Mouse (Mus musculus) intestine, embryonic 14.5 days (tissue): ENCODE measurements at regions not wholly inside any gene's neighbourhood (a gene's known extent, or its start where the extent isn't known, plus 50 kb on each side); places are given as distances from the start of the nearest gene placed in this dataset.
"Not testable (repeated sequence)": the region's sequence is repeated elsewhere in the genome, so short reads cannot be mapped to it uniquely, and the experiment has no call there.

ENCODE experiments used
- ATAC-seq: fragments of 200-750 bp; cut with Nextera tagmentation; replicated peaks from 2 replicates; pipeline ENCODE4 v1.8.0; 2017; ENCODE audit warnings: low read depth, moderate number of reproducible peaks, moderate TSS enrichment, moderate library complexity; ENCODE audit not compliant: low FRiP score, low TSS enrichment
- DNase-seq: peaks from one replicate; pipeline ENCODE4 v3.0.0-alpha.2; 2018; ENCODE audit warnings: low spot score
- H3K27ac ChIP-seq: fragments of 300-500 bp; sonication (generic); 2 replicates; pipeline ENCODE4 v1.5.1; 2014; ENCODE audit warnings: low read depth, mild to moderate bottlenecking, control low read depth
- H3K27me3 ChIP-seq: fragments of 300-500 bp; sonication (generic); replicated peaks from 2 replicates; pipeline ENCODE4 v1.6.1; 2014; ENCODE audit warnings: low read length, control low read depth; ENCODE audit not compliant: control insufficient read depth, insufficient read depth
- H3K36me3 ChIP-seq: fragments of 300-500 bp; sonication (generic); 2 replicates; pipeline ENCODE4 v1.6.1; 2014; ENCODE audit warnings: low read length, control low read depth; ENCODE audit not compliant: control insufficient read depth, insufficient read depth
- H3K4me1 ChIP-seq: fragments of 300-500 bp; sonication (generic); replicated peaks from 2 replicates; pipeline ENCODE4 v1.6.1; 2014; ENCODE audit warnings: low read length, control low read depth, mixed read lengths; ENCODE audit not compliant: control insufficient read depth, insufficient read depth
- H3K4me2 ChIP-seq: fragments of 300-500 bp; sonication (generic); 2 replicates; pipeline ENCODE4 v1.6.1; 2014; ENCODE audit warnings: low read length
- H3K4me3 ChIP-seq: fragments of 300-500 bp; sonication (generic); 2 replicates; pipeline ENCODE4 v1.5.1; 2014; ENCODE audit warnings: low read depth, low read length, control low read depth, mixed read lengths
- H3K9ac ChIP-seq: fragments of 300-500 bp; sonication (generic); 2 replicates; pipeline ENCODE4 v1.6.1; 2014; ENCODE audit warnings: mild to moderate bottlenecking, low read length
- H3K9me3 ChIP-seq: fragments of 300-500 bp; sonication (generic); 2 replicates; pipeline ENCODE4 v1.6.1; 2016; ENCODE audit warnings: low read length, control low read depth; ENCODE audit not compliant: control insufficient read depth
- WGBS: fragments of 180-500 bp; shearing (Covaris S2); extraction: QIAGEN DNeasy Blood & Tissue Kit; methylation state at CpG from one replicate; pipeline ENCODE4 v1.1.7; 2014; 5-methylcytosine and 5-hydroxymethylcytosine counted together

DNA sequence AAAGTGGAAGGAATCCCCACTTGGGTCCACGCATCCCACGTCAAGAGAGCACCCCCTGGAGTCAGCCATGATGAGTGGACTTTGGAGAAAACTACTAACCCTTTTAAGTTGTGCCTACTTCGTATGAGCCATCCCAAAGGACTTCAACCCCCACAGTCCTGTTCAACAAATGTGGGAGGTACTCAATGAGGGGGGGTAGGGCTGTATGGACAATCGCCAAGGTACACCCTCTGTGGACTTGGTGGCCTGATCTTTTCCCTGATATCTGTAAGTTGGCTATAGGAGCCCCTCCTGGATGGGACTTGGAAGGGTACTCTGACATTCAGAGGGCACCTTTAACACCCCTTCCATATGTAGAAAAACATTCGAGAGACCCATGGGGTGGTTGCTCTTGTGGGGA is 256.5 kb upstream of the Olfr161 start:
- H3K4me2 ChIP-seq, H3K4me1 ChIP-seq, DNase-seq, H3K36me3 ChIP-seq, H3K4me3 ChIP-seq, H3K9ac ChIP-seq, ATAC-seq, H3K27me3 ChIP-seq, H3K9me3 ChIP-seq, H3K27ac ChIP-seq: not testable (repeated sequence)
- 81% methylated on average over 5 of the region's 5 CpGs for WGBS

DNA sequence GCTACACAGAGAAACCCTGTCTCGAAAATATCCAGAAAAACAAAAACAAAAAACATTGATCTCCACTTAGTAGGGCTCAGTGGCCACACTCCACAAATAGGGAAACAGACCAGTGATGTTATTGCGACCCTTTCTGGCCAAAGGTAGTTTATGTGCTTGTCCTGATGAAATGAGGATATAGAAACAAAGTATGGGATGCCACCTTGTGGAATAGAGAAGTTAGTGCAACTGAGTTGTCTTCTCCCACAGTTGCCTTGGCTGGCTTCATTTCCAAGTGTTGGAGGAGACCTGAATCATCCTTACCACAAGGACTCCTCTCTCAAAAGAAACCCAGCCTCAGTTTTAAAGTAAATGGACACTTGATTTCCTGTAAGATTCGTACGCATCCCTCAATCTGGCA is 247.5 kb upstream of the Olfr161 start:
- ATAC-seq, H3K9me3 ChIP-seq, DNase-seq, H3K4me3 ChIP-seq, H3K9ac ChIP-seq, H3K4me1 ChIP-seq, H3K36me3 ChIP-seq, H3K27ac ChIP-seq, H3K4me2 ChIP-seq, H3K27me3 ChIP-seq: not testable (repeated sequence)
- WGBS: 30% methylated on average over 4 of the region's 4 CpGs

DNA sequence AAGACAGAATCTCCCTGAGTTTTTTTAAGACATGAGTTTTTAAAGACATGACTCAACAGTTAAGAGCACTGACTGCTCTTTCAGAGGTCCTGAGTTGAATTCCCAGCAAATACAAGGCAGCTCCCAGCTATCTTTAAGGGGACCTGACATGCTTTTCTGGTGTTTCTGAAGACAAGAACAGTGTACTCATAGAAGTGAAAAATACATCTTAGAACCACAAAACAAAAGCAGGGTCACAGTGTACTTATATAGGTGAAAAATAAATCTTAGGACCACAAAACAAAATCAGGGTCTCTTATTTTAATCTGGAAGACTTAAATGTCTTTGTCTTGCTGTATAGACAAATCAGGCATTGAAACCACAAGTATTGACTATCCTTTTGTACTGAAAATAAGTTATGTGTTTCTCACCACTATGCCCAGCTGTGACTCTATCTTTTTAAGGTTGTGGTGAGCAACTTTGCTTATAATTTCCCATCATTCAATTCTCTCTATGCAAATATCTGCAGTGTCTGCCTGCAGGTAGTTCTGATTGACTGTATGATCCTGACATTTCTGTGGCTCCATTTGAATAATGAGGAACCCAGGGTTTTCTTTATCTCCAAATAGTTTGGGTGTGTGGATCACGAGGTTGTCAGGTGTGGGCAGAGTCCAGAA is 246.0 kb upstream of the Olfr161 start:
- not testable (repeated sequence) for H3K9ac ChIP-seq, ATAC-seq
- no CpG with 5 or more reads among the region's 1 CpGs for WGBS

DNA sequence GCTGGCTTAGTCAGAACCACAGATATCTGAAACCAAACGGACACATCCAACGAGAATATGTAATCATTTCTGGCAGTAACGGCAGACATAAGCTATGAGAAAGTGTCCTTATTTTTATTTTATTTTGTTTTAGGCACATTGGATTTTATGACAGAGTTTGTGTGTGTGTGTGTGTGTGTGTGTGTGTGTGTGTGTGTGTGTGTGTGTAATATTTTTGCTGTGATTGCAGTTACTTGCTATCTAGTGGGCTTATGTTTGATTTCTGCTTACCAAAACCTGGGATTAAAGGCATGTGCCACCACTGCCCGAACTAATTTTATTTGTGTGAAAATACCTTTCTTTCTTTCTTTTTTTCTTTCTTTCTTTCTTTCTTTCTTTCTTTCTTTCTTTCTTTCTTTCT is 241.5 kb upstream of the Olfr161 start:
- H3K36me3 ChIP-seq, ATAC-seq, H3K27ac ChIP-seq, H3K4me3 ChIP-seq, H3K4me2 ChIP-seq, DNase-seq, H3K27me3 ChIP-seq, H3K9ac ChIP-seq, H3K9me3 ChIP-seq, H3K4me1 ChIP-seq: not testable (repeated sequence)
- WGBS: 91% methylated on average over 1 of the region's 4 CpGs

More for the DNA sequence above, 246.0 kb upstream of the Olfr161 start:
- H3K4me2 ChIP-seq, H3K27me3 ChIP-seq, H3K9me3 ChIP-seq, H3K4me3 ChIP-seq, H3K4me1 ChIP-seq, H3K36me3 ChIP-seq, H3K27ac ChIP-seq, DNase-seq: not testable (repeated sequence)

DNA sequence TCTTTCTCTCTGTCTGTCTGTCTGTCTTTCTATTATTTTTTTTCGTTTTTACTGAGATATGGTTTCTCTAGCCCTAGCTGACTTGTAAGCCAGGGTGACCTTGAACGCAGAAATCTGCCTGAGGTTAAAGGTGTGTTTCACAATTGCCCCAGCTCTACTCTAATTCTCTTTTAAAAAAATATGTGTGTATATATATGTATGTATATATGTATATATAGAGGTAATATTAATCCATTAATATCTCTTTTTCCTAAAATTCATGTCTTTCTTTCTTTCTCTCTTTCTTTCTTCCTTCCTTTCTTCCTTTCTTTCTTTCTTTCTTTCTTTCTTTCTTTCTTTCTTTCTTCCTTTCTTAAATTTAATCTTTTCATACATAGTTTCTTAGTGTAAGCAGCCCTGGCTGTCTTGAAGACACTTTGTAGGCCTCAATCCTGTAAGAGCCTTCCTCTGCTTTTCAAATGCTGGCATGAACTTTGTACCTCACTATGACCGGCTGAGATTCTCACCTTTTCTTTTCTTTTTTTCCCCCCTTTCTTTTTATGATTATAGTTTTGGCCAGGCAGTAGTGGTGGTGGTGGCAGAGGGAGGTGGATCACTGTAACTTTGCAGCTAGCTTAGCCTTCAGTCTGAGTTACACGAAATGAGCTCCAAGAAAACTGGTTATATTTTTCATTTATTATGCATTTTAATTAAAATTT is 240.8 kb upstream of the Olfr161 start:
- DNase-seq, H3K36me3 ChIP-seq, H3K9ac ChIP-seq, H3K27ac ChIP-seq, H3K4me1 ChIP-seq, H3K4me3 ChIP-seq, H3K9me3 ChIP-seq, H3K27me3 ChIP-seq, H3K4me2 ChIP-seq: not testable (repeated sequence)
- WGBS: 38% methylated on average over 2 of the region's 4 CpGs
- ATAC-seq: peak; percentile 74; the same call in 1 of the 2 replicates

DNA sequence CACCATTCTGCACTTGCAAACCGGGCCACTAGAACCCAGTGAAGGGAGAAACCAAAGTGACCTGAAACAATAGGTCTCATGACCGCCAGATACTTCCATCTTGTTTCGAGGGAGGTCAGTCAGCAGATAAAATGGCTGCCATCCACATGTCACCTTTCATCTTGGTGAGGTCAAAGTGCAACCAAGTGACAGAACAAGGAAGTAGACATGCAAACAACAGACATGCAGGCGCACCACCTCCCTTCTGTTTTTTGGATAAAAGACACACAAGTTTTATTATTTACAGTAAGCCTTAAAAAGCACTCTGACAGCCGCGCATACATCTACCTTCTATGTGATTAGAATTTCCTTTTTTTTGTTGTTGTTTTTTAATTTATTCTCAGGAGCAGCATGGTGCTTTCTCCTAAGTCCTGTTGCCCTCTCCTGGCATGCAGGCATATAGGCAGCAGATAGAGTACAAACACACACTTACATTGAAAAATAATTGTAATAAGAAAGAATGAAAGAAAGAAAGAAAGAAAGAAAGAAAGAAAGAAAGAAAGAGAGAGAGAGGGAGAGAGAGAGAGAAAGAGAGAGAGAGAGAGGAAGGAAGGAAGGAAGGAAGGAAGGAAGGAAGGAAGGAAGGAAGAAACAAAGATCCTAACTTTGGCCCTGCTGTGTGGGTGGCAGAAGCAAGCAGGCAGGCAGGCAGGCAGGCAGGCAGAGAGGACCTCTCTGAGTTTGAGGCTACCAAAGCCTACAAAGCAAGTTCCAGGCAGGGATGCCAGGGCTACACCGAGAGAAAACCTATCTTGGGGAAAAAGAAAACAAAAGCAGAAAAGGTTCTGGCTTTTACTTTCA is 240.0 kb upstream of the Olfr161 start:
- H3K4me1 ChIP-seq, H3K9ac ChIP-seq, H3K27me3 ChIP-seq, H3K27ac ChIP-seq, H3K9me3 ChIP-seq, H3K4me3 ChIP-seq, H3K36me3 ChIP-seq, H3K4me2 ChIP-seq: not testable (repeated sequence)
- WGBS: 71% methylated on average over 6 of the region's 7 CpGs
- ATAC-seq: peak; percentile 91
- DNase-seq: peak; percentile 67

DNA sequence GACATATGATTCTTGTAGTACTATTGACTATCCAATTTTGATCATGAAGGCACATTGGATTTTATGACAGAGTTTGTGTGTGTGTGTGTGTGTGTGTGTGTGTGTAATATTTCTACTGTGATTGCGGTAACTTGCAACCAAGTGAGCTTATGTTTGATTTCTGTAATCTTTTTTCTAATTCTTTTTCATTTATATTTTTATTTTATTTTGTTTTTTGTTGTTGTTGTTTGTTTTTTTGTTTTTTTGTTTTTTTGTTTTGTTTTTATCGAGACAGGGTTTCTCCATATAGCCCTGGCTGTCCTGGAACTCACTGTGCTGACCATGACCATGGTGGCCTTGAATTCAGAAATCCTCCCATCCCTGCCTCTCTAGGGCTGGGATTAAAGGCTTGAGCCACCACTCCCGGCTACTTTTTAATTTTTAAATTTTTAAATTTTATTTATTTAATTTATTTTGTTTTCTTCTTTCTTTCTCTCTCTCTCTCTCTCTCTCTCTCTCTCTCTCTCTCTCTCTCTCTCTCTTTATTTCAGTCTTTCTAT is 239.3 kb upstream of the Olfr161 start:
- H3K4me3 ChIP-seq, H3K4me1 ChIP-seq, H3K9me3 ChIP-seq, H3K36me3 ChIP-seq, H3K27ac ChIP-seq, DNase-seq, H3K27me3 ChIP-seq, H3K9ac ChIP-seq, H3K4me2 ChIP-seq: not testable (repeated sequence)
- ATAC-seq: peak; percentile 92
- WGBS: 81% methylated on average over 3 of the region's 3 CpGs
